Mouse (Mus musculus) layer of hippocampus, adult 2 months (tissue): ENCODE results near the gene Bhlha9. TPM values are rescaled to one million over a fixed set of nuclear protein-coding genes. Genes with fewer than 3 reads are reported as not detected.
"Not testable (repeated sequence)": the region's sequence is repeated elsewhere in the genome, so short reads cannot be mapped to it uniquely, and the experiment has no call there.

ENCODE experiments used
- DNase-seq, 2 experiments: peaks; one replicate each; pipeline ENCODE4 v3.0.0; 2022; ENCODE audit warnings: low spot score in 2 of 2
- H3K27ac ChIP-seq: fragments of 200-600 bp; 2 replicates; pipeline ENCODE4 v1.8.1; 2022
- H3K4me3 ChIP-seq: fragments of 200-600 bp; 2 replicates; pipeline ENCODE4 v1.8.1; 2022; ENCODE audit warnings: mild to moderate bottlenecking
- CTCF ChIP-seq: fragments of 200-600 bp; conservative IDR thresholded peaks from 2 replicates; pipeline ENCODE4 v1.8.1; 2022; ENCODE audit warnings: antibody characterized with exemption, mild to moderate bottlenecking, moderate library complexity
- total RNA-seq, 2 experiments: library from RNA; stranded (reverse); gene quantifications; 2 replicates each; pipeline ENCODE4 v1.2.3; 2021

Gene Bhlha9
- total RNA-seq, 2 experiments from 2014 or later, result 3.4 to 5.3 TPM

GRCm38 (mm10) chr11:76672561-76673384 lies 503 bp downstream of the Bhlha9 start:
- no peak for TF ChIP-seq CTCF
- DNase-seq, result peak; percentile 48 to 59
- Histone ChIP-seq H3K4me3 (peak overlapping the region; percentile 56), H3K27ac (peak overlapping the region; percentile 95)

- Histone ChIP-seq H3K27ac (peak overlapping the region; percentile 95; the same call in 1 of the 2 replicates), H3K4me3 (no peak overlapping the region)
- no peak for DNase-seq
- no peak for TF ChIP-seq CTCF
Observed at GRCm38 (mm10) chr11:76674199-76674598, 1.9 kb downstream of the Bhlha9 start.

GRCm38 (mm10) chr11:76674704-76675103 lies 2.4 kb downstream of the Bhlha9 start:
- peak; percentile 75 for TF ChIP-seq CTCF
- Histone ChIP-seq H3K4me3 (no peak overlapping the region), H3K27ac (no peak overlapping the region; the same call in 1 of the 2 replicates)
- DNase-seq, result no peak

GRCm38 (mm10) chr11:76679508-76679907 lies 7.2 kb downstream of the Bhlha9 start, which contains the start of gene Trarg1:
TSS of gene Trarg1 (plus strand) at chr11:76679808.
- not testable (repeated sequence) for H3K27ac ChIP-seq, DNase-seq

GRCm38 (mm10) chr11:76685604-76686003 lies 13.3 kb downstream of the Bhlha9 start:
- H3K4me3 ChIP-seq, result no peak overlapping the region
- TF ChIP-seq CTCF, result no peak

More at GRCm38 (mm10) chr11:76679508-76679907, 7.2 kb downstream of the Bhlha9 start, which contains the start of gene Trarg1:
- H3K4me3 ChIP-seq, result not testable (repeated sequence)

GRCm38 (mm10) chr11:76692096-76692495 lies 19.8 kb downstream of the Bhlha9 start:
- TF ChIP-seq CTCF, result no peak
- DNase-seq, result no peak
- Histone ChIP-seq H3K4me3 (no peak overlapping the region), H3K27ac (no peak overlapping the region)

More at GRCm38 (mm10) chr11:76685604-76686003, 13.3 kb downstream of the Bhlha9 start:
- DNase-seq, result no peak
- H3K27ac ChIP-seq, result no peak overlapping the region

GRCm38 (mm10) chr11:76695810-76696209 lies 23.5 kb downstream of the Bhlha9 start:
- Histone ChIP-seq H3K27ac (no peak overlapping the region), H3K4me3 (peak overlapping the region; percentile 51)
- no peak for TF ChIP-seq CTCF
- peak in 1 of 2 experiments; percentile 23 for DNase-seq

GRCm38 (mm10) chr11:76699626-76700025 lies 27.4 kb downstream of the Bhlha9 start:
- H3K4me3 ChIP-seq, result no peak overlapping the region
- H3K27ac ChIP-seq, result no peak overlapping the region
- TF ChIP-seq CTCF, result no peak
- no peak for DNase-seq

GRCm38 (mm10) chr11:76707656-76708055 lies 35.4 kb downstream of the Bhlha9 start:
- no peak for TF ChIP-seq CTCF

GRCm38 (mm10) chr11:76708066-76708465 lies 35.8 kb downstream of the Bhlha9 start:
- no peak overlapping the region for H3K4me3 ChIP-seq
- no peak for TF ChIP-seq CTCF
- H3K27ac ChIP-seq, result no peak overlapping the region
- no peak for DNase-seq

More at GRCm38 (mm10) chr11:76707656-76708055, 35.4 kb downstream of the Bhlha9 start:
- DNase-seq, result no peak
- H3K4me3 ChIP-seq, result no peak overlapping the region
- no peak overlapping the region for H3K27ac ChIP-seq

GRCm38 (mm10) chr11:76708881-76709280 lies 36.6 kb downstream of the Bhlha9 start:
- Histone ChIP-seq H3K4me3 (no peak overlapping the region), H3K27ac (no peak overlapping the region)
- no peak for TF ChIP-seq CTCF
- DNase-seq, result no peak

- Histone ChIP-seq H3K4me3 (no peak overlapping the region), H3K27ac (no peak overlapping the region)
- no peak for DNase-seq
- no peak for TF ChIP-seq CTCF
Observed at GRCm38 (mm10) chr11:76709625-76710452, 37.6 kb downstream of the Bhlha9 start.

- TF ChIP-seq CTCF, result no peak
- DNase-seq, result peak in 1 of 2 experiments; percentile 9
- Histone ChIP-seq H3K4me3 (no peak overlapping the region), H3K27ac (no peak overlapping the region)
Observed at GRCm38 (mm10) chr11:76717000-76717399, 44.7 kb downstream of the Bhlha9 start.

Other genes starting within 250 kb of the Bhlha9 start
- 100 to 1,000 TPM; 528 to 537 TPM for gene Abr, start 50.2 kb upstream of the Bhlha9 start, total RNA-seq
- gene Trarg1, start 7.3 kb downstream of the Bhlha9 start, total RNA-seq, result under 1 TPM; 0.42 to 0.54 TPM
- gene Gosr1, start 91.1 kb downstream of the Bhlha9 start, total RNA-seq, result 10 to 100 TPM; 53.4 to 54.7 TPM
- gene Cpd, start 174.5 kb downstream of the Bhlha9 start, total RNA-seq, result 10 to 100 TPM; 60.0 to 62.3 TPM
- gene Tmigd1, start 229.7 kb downstream of the Bhlha9 start, total RNA-seq, result not detected